Mouse (Mus musculus): ENCODE measurements around the gene Ptprd. TPM values are rescaled to one million over a fixed set of nuclear protein-coding genes. Genes with fewer than 3 reads are reported as not detected.

Ptprd gene
- polyA plus RNA-seq, 1 experiment from 2014 or later, result 5.6 TPM

DNA sequence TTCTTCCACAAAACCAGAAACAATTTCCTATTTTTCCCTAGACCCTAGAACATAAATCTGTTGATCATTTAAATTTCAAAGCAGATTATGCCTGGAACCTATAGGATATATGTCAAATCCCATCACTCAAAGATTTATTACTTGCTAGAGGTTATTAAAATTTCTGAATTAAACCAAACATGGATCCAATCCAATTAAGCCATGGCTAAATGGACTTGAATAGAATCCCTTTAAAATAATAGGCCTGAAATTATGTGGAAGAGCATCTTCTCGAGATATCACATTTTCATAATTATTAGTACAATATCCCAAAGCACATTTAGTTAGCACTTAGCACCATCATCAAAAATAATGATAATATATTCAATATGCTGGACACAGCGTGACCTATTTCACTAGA, 1792.1 kb downstream of the Ptprd start:
- ATAC-seq (ENCODE audit: low FRiP score, low TSS enrichment) (no peak), DNase-seq (ENCODE audit: low spot score) (no peak)
- no peak for TF ChIP-seq CTCF (IDR thresholded peaks at IDR 0.05; ENCODE audit: low read depth)
- no peak for TF ChIP-seq EP300 (optimal IDR thresholded peaks at IDR 0.05)
- H3K9me3 ChIP-seq (ENCODE audit: control insufficient read depth, low read length), result no peaks in the 10 kb centered on the region
- no peaks in the 10 kb centered on the region for H3K36me3 ChIP-seq (ENCODE audit: control insufficient read depth, insufficient read depth, low read length)
- H3K4me2 ChIP-seq (replicated peaks; ENCODE audit: low read depth), result no peak overlapping the region
- H3K9ac ChIP-seq (ENCODE audit: low read length), result no peak overlapping the region
- no peaks in the 10 kb centered on the region for H3K27me3 ChIP-seq (ENCODE audit: control insufficient read depth, insufficient read depth, low read length)
- no peaks in the 10 kb centered on the region for H3K4me1 ChIP-seq (replicated peaks; ENCODE audit: control insufficient read depth, insufficient read depth)
- WGBS, result 84% methylated on average over 2 of the region's 2 CpGs
- H3K4me3 ChIP-seq (ENCODE audit: low read depth, low read length), result no peak overlapping the region
- no peak overlapping the region for H3K27ac ChIP-seq (replicated peaks)

DNA sequence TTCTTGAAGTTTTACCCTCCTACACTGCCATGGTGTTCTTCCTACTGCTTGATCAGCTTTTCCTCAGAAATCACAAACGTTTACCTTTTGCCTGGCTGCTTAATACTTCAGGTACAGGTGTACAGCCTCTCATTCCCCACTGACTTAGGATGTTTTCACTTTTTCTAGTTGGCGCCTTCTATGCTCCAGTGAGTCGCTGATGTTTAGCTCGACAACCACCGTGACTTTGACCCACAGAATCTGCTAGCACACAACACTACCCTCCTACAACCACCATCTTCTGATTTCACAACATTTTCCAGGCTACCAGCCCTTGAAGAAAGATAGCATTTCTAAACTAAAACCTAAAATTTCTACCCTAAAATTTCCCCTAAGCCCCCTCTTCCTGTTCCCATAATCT, 1794.1 kb downstream of the Ptprd start:
- Histone ChIP-seq H3K4me1 (replicated peaks; ENCODE audit: control insufficient read depth, insufficient read depth) (no peaks in the 10 kb centered on the region), H3K27me3 (ENCODE audit: control insufficient read depth, insufficient read depth, low read length) (no peaks in the 10 kb centered on the region), H3K36me3 (ENCODE audit: control insufficient read depth, insufficient read depth, low read length) (no peaks in the 10 kb centered on the region), H3K9ac (ENCODE audit: low read length) (no peak overlapping the region), H3K9me3 (ENCODE audit: control insufficient read depth, low read length) (no peaks in the 10 kb centered on the region), H3K27ac (replicated peaks) (no peak overlapping the region), H3K4me2 (replicated peaks; ENCODE audit: low read depth) (no peak overlapping the region), H3K4me3 (ENCODE audit: low read depth, low read length) (no peak overlapping the region)
- no peak for DNase-seq (ENCODE audit: low spot score)
- ATAC-seq (ENCODE audit: low FRiP score, low TSS enrichment), result no peak
- no peak for TF ChIP-seq EP300 (optimal IDR thresholded peaks at IDR 0.05)
- no peak for TF ChIP-seq CTCF (IDR thresholded peaks at IDR 0.05; ENCODE audit: low read depth)
- WGBS, result 92% methylated on average over 5 of the region's 5 CpGs

DNA sequence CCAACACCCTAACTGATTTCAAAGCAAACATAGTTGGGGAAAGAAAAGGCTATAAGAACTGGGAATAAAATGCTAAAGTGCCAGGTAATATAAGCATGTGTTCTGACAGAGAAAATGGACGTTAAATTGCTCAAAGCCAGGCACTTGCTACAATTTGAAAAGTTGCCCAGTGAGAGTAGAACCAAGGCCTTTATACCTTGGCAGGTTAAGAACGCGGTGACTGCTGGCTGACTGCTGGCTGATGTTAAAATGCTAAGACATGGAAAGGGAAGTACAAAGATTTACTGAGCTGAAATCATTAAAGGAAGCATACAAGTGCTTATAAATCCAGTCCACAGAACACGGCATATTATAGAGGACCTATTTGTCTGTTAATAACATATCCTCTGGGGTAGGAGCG, 1796.1 kb downstream of the Ptprd start:
- H3K4me3 ChIP-seq (ENCODE audit: low read depth, low read length), result no peak overlapping the region
- no peaks in the 10 kb centered on the region for H3K27me3 ChIP-seq (ENCODE audit: control insufficient read depth, insufficient read depth, low read length)
- H3K9me3 ChIP-seq (ENCODE audit: control insufficient read depth, low read length), result no peaks in the 10 kb centered on the region
- H3K36me3 ChIP-seq (ENCODE audit: control insufficient read depth, insufficient read depth, low read length), result no peaks in the 10 kb centered on the region
- no peak for ATAC-seq (ENCODE audit: low FRiP score, low TSS enrichment)
- no peaks in the 10 kb centered on the region for H3K4me1 ChIP-seq (replicated peaks; ENCODE audit: control insufficient read depth, insufficient read depth)
- 76% methylated on average over 5 of the region's 5 CpGs for WGBS
- no peak overlapping the region for H3K9ac ChIP-seq (ENCODE audit: low read length)
- DNase-seq (ENCODE audit: low spot score), result no peak
- H3K4me2 ChIP-seq (replicated peaks; ENCODE audit: low read depth), result no peak overlapping the region
- TF ChIP-seq EP300 (optimal IDR thresholded peaks at IDR 0.05) (no peak), CTCF (IDR thresholded peaks at IDR 0.05; ENCODE audit: low read depth) (no peak)
- no peak overlapping the region for H3K27ac ChIP-seq (replicated peaks)

DNA sequence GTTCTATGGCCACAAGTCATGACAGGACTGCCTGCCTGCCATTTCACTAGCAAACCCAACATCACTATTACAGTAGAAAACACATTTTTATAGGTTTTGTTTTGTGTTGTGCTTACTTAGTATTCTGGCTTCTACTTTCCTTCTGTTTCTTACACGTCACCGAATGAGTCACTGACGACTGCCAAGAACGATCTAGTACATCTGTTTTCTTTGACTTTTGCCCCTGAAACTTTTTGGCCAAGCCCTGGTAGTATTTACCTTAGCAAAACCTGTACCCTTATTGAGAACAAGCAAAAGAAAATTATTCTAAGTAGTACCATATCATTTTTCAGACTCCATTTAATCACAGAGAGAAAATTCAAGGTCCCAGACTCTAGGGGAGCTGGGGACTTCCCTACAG, 1797.2 kb downstream of the Ptprd start:
- no peak overlapping the region for H3K9ac ChIP-seq (ENCODE audit: low read length)
- no peak for TF ChIP-seq EP300 (optimal IDR thresholded peaks at IDR 0.05)
- no peak for TF ChIP-seq CTCF (IDR thresholded peaks at IDR 0.05; ENCODE audit: low read depth)
- no peak overlapping the region for H3K27ac ChIP-seq (replicated peaks)
- no peaks in the 10 kb centered on the region for H3K9me3 ChIP-seq (ENCODE audit: control insufficient read depth, low read length)
- no peaks in the 10 kb centered on the region for H3K4me1 ChIP-seq (replicated peaks; ENCODE audit: control insufficient read depth, insufficient read depth)
- no peaks in the 10 kb centered on the region for H3K27me3 ChIP-seq (ENCODE audit: control insufficient read depth, insufficient read depth, low read length)
- ATAC-seq (ENCODE audit: low FRiP score, low TSS enrichment) (no peak), DNase-seq (ENCODE audit: low spot score) (no peak)
- H3K4me3 ChIP-seq (ENCODE audit: low read depth, low read length), result no peak overlapping the region
- H3K36me3 ChIP-seq (ENCODE audit: control insufficient read depth, insufficient read depth, low read length), result no peaks in the 10 kb centered on the region
- no peak overlapping the region for H3K4me2 ChIP-seq (replicated peaks; ENCODE audit: low read depth)
- 47% methylated on average over 4 of the region's 4 CpGs for WGBS

DNA sequence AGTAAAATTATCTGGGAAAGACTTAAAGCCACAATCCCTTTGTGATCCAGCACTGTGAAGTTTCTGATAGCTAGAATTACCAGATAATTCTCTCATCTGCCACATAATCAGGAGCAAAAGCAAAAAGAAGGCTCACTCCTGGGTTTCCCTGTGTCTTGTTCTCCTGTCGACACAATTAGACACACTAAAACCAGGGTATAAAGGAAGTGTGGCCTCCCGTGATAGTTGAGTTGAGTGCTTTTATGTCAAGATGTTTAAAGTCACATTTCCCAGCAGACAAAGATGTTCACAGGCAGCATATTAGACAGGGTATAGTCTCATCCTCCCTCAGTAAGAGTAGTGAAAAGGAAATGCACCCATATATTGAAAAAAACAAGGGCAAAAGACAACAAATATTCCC, 1801.7 kb downstream of the Ptprd start:
- Histone ChIP-seq H3K4me1 (replicated peaks; ENCODE audit: control insufficient read depth, insufficient read depth) (no peaks in the 10 kb centered on the region), H3K36me3 (ENCODE audit: control insufficient read depth, insufficient read depth, low read length) (no peaks in the 10 kb centered on the region), H3K27ac (replicated peaks) (no peak overlapping the region), H3K9me3 (ENCODE audit: control insufficient read depth, low read length) (no peaks in the 10 kb centered on the region), H3K27me3 (ENCODE audit: control insufficient read depth, insufficient read depth, low read length) (no peaks in the 10 kb centered on the region), H3K4me3 (ENCODE audit: low read depth, low read length) (no peak overlapping the region), H3K9ac (ENCODE audit: low read length) (no peak overlapping the region), H3K4me2 (replicated peaks; ENCODE audit: low read depth) (no peak overlapping the region)
- TF ChIP-seq CTCF (IDR thresholded peaks at IDR 0.05; ENCODE audit: low read depth), result no peak
- TF ChIP-seq EP300 (optimal IDR thresholded peaks at IDR 0.05), result no peak
- ATAC-seq (ENCODE audit: low FRiP score, low TSS enrichment) (no peak), DNase-seq (ENCODE audit: low spot score) (no peak)
- 58% methylated on average over 2 of the region's 2 CpGs for whole genome bisulfite sequencing

DNA sequence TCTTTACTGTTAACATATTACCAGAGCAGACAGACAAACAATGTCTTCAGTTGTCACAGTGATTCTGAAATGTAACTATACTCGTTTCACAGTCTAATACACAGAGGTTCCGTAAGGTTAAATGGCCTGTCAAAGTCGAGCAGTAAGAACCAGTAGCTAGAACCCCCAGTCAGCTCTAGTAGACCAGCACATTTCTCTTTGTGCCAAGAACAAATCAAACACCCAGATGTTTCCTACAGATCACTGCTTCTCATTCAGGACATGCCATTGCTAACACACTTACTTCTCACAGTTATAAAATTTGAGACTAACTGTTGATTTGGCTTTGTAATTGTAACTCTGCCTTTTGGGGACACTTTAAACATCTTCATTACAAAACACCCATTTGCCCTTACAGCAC, 1802.6 kb downstream of the Ptprd start:
- H3K27ac ChIP-seq (replicated peaks), result no peak overlapping the region
- H3K9me3 ChIP-seq (ENCODE audit: control insufficient read depth, low read length), result no peaks in the 10 kb centered on the region
- no peak overlapping the region for H3K4me2 ChIP-seq (replicated peaks; ENCODE audit: low read depth)
- no peaks in the 10 kb centered on the region for H3K27me3 ChIP-seq (ENCODE audit: control insufficient read depth, insufficient read depth, low read length)
- H3K9ac ChIP-seq (ENCODE audit: low read length), result no peak overlapping the region
- WGBS, result 69% methylated on average over 3 of the region's 3 CpGs
- ATAC-seq (ENCODE audit: low FRiP score, low TSS enrichment) (no peak), DNase-seq (ENCODE audit: low spot score) (no peak)
- TF ChIP-seq CTCF (IDR thresholded peaks at IDR 0.05; ENCODE audit: low read depth) (no peak), EP300 (optimal IDR thresholded peaks at IDR 0.05) (no peak)
- H3K36me3 ChIP-seq (ENCODE audit: control insufficient read depth, insufficient read depth, low read length), result no peaks in the 10 kb centered on the region
- no peak overlapping the region for H3K4me3 ChIP-seq (ENCODE audit: low read depth, low read length)
- H3K4me1 ChIP-seq (replicated peaks; ENCODE audit: control insufficient read depth, insufficient read depth), result no peaks in the 10 kb centered on the region

Measured in stomach, postnatal 0 days (tissue).